Mouse (Mus musculus): ENCODE results near the gene Insyn1. TPM values are rescaled to one million over a fixed set of nuclear protein-coding genes. Genes with fewer than 3 reads are reported as not detected.

Gene Insyn1
- 40.5 TPM for polyA plus RNA-seq (2012; fragmentation: generic; extraction: Trizol)

DNA sequence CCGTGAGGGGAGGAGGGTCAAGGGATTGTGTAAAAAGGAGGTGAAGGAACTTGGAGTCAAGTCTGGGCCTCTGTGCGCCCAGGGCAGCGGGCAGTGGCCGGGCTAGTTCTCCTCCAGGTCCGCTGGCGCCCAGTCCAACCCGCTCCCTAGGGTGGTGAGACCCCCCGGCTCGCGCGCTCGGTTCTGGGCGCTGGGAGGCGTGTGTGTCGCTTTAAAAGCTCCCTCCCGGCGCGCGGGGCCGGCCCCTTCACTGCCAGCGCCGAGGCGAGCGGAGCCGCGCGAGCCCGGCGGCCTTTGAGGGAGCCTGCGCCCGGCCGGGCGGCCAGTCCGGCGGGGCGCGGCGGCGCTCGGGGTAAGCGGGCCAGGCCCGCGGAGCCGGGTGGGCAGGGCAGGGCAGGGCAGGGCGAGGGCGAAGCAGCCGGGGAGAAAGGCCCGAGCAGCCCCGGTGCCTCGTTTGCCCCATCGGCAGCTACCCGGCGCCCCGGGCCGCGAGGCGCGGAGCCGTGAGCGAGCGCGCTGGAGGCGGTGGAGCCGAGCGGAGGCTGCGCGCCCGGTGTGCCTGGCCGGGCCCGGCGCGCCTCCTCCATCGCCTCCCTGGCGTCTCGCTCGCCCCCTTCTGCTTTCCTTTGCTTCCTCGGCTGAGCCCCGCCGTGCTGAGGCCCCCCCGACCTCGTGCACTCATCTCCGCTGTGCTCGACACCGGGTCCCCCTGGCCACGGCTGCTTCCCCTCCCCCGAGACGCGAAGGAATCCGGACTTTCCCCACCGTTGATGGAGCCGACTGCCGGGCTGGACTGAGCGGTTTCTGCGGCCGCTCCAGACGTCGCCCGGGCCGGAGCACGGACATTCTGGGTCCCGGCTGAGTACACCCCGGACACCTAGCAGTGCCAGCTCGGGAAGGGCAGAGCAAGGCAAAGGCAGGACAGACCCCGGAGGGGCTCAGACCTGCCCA lies at the start of gene Insyn1:
Gene Insyn1 (plus strand): TSS at position 753 of the 951 bp plus-strand sequence.
- Histone ChIP-seq H3K4me3 (peak within 1 kb of the TSS; percentile 69), H3K79me2 (ENCODE audit: control insufficient read depth, insufficient read depth) (peaks cover 12% of the 10 kb centered on the region), H3K27me3 (ENCODE audit: control insufficient read depth, insufficient read depth, insufficient read length) (no peaks in the 10 kb centered on the region), H3K4me2 (ENCODE audit: low read depth) (peak within 1 kb of the TSS; percentile 86), H3K36me3 (ENCODE audit: control insufficient read depth, insufficient read depth) (peaks cover 6% of the 10 kb centered on the region), H3ac (ENCODE audit: control insufficient read depth, insufficient read length) (peak within 1 kb of the TSS; percentile 77)
- no peak for TF ChIP-seq SRF (IDR thresholded peaks at IDR 0.05; ENCODE audit: control insufficient read depth, insufficient read length, low read depth)
- TF ChIP-seq MAX (IDR thresholded peaks at IDR 0.05; ENCODE audit: low read depth), result no peak
- TF ChIP-seq POLR2AphosphoS2 (IDR thresholded peaks at IDR 0.05; ENCODE audit: insufficient read length, low read depth), result peak; percentile 25
- TF ChIP-seq POLR2A (IDR thresholded peaks at IDR 0.05; ENCODE audit: insufficient read length, low read depth), result peak; percentile 73
- TF ChIP-seq MYOD1 (IDR thresholded peaks at IDR 0.05; ENCODE audit: control insufficient read depth in 1 of 3, insufficient read length in 2 of 3, low read depth in 2 of 3), result peak in 1 of 3 experiments; percentile 1

DNA sequence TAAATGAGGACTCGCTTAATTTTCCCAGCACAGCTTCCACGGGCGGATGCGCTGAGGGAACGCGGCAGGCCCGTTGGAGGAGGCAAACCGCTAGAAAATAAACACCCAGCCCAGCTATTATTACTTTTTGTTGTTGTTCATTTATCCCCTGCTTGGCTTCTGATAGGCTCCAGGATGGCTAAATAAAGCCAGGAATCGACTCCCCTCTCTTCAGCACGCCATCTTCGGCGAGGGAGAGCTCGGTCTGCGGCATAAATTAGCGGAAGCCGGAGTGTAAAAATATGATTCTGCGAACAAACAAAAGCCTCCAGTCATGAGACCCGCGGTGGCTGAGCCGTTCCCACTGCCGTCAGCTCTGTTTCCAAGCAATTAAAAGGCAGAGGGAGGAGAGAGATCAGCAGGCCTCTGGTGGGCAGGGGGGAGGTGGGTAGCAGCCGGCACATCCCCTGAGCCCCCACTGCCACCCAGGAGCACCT lies 49.4 kb upstream of the Insyn1 start:
- TF ChIP-seq TCF3 (IDR thresholded peaks at IDR 0.05; ENCODE audit: insufficient read length, low read depth) (no peak), USF1 (IDR thresholded peaks at IDR 0.05; ENCODE audit: low read depth) (no peak), SRF (IDR thresholded peaks at IDR 0.05; ENCODE audit: control insufficient read depth, insufficient read length, low read depth) (no peak), REST (IDR thresholded peaks at IDR 0.05; ENCODE audit: insufficient read depth, insufficient read length) (no peak), POLR2A (IDR thresholded peaks at IDR 0.05; ENCODE audit: insufficient read length, low read depth) (no peak), MYOG (IDR thresholded peaks at IDR 0.05; ENCODE audit: control insufficient read depth in 1 of 3, insufficient read depth in 1 of 3, insufficient read length in 2 of 3, low read depth in 2 of 3) (no peak), E2F4 (IDR thresholded peaks at IDR 0.05; ENCODE audit: insufficient read depth) (no peak), POLR2AphosphoS2 (IDR thresholded peaks at IDR 0.05; ENCODE audit: insufficient read length, low read depth) (no peak), CEBPB (IDR thresholded peaks at IDR 0.05; ENCODE audit: insufficient read depth, poor library complexity, severe bottlenecking) (no peak), MAX (IDR thresholded peaks at IDR 0.05; ENCODE audit: low read depth) (no peak), MYOD1 (IDR thresholded peaks at IDR 0.05; ENCODE audit: control insufficient read depth in 1 of 3, insufficient read length in 2 of 3, low read depth in 2 of 3) (no peak), TCF12 (IDR thresholded peaks at IDR 0.05; ENCODE audit: insufficient read depth, poor library complexity, severe bottlenecking) (no peak)
- Histone ChIP-seq H3K79me2 (ENCODE audit: control insufficient read depth, insufficient read depth) (no peaks in the 10 kb centered on the region), H3ac (ENCODE audit: control insufficient read depth, insufficient read length) (no peak overlapping the region), H3K27me3 (ENCODE audit: control insufficient read depth, insufficient read depth, insufficient read length) (no peaks in the 10 kb centered on the region), H3K4me2 (ENCODE audit: low read depth) (no peak overlapping the region), H3K4me3 (no peak overlapping the region), H3K36me3 (ENCODE audit: control insufficient read depth, insufficient read depth) (no peaks in the 10 kb centered on the region)

DNA sequence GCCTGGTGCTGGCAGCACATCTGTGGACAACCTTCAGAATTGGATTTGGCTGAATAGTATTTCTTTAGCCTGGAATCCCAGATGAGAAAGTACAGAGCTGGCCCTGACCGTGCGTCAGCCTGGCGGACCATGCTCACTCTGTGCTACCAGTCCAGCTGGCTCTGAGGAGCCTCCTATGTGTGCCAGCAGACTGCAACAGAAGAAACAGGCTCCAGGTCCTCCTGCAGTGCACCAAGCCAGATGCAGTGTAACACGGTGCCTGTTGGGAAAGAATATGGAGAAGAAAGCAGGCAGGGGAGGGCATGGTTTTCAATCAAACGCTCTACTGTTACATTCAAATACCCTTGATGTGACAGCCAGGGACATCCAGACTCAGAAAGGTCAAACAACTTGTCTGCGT lies 48.3 kb upstream of the Insyn1 start:
- no peaks in the 10 kb centered on the region for H3K79me2 ChIP-seq (ENCODE audit: control insufficient read depth, insufficient read depth)
- H3ac ChIP-seq (ENCODE audit: control insufficient read depth, insufficient read length), result no peak overlapping the region
- no peak overlapping the region for H3K4me2 ChIP-seq (ENCODE audit: low read depth)
- H3K4me3 ChIP-seq, result no peak overlapping the region
- H3K36me3 ChIP-seq (ENCODE audit: control insufficient read depth, insufficient read depth), result no peaks in the 10 kb centered on the region
- TF ChIP-seq MYOD1 (IDR thresholded peaks at IDR 0.05; ENCODE audit: control insufficient read depth in 1 of 3, insufficient read length in 2 of 3, low read depth in 2 of 3) (no peak), POLR2AphosphoS2 (IDR thresholded peaks at IDR 0.05; ENCODE audit: insufficient read length, low read depth) (no peak)
- H3K27me3 ChIP-seq (ENCODE audit: control insufficient read depth, insufficient read depth, insufficient read length), result no peaks in the 10 kb centered on the region

DNA sequence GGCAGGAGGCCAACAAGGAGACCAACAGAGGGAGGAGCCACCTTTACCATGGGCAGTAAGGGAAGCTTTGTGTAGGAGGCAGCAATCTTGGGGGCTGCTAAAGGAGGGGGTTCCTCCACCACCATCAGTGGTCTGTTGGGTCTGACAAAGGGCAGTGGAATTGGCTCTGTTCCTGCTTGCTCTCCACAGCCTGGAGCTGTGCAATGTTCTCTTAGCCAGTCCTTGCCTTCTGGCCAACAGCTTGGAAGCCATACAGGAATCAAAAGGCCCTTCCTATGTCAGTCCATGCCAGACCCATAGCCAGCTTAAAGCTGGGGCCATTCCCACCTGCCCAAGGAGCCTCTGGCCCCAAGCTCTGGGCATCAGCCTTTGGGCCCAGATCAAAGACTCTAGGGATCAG lies 47.8 kb upstream of the Insyn1 start:
- Histone ChIP-seq H3K4me3 (no peak overlapping the region), H3K79me2 (ENCODE audit: control insufficient read depth, insufficient read depth) (no peaks in the 10 kb centered on the region), H3K27me3 (ENCODE audit: control insufficient read depth, insufficient read depth, insufficient read length) (no peaks in the 10 kb centered on the region), H3K36me3 (ENCODE audit: control insufficient read depth, insufficient read depth) (no peaks in the 10 kb centered on the region), H3K4me2 (ENCODE audit: low read depth) (no peak overlapping the region), H3ac (ENCODE audit: control insufficient read depth, insufficient read length) (no peak overlapping the region)
- TF ChIP-seq CEBPB (IDR thresholded peaks at IDR 0.05; ENCODE audit: insufficient read depth, poor library complexity, severe bottlenecking), result no peak
- no peak for TF ChIP-seq MYOG (IDR thresholded peaks at IDR 0.05; ENCODE audit: control insufficient read depth in 1 of 3, insufficient read depth in 1 of 3, insufficient read length in 2 of 3, low read depth in 2 of 3)
- no peak for TF ChIP-seq SRF (IDR thresholded peaks at IDR 0.05; ENCODE audit: control insufficient read depth, insufficient read length, low read depth)
- no peak for TF ChIP-seq MAX (IDR thresholded peaks at IDR 0.05; ENCODE audit: low read depth)
- TF ChIP-seq POLR2AphosphoS2 (IDR thresholded peaks at IDR 0.05; ENCODE audit: insufficient read length, low read depth), result no peak
- no peak for TF ChIP-seq USF1 (IDR thresholded peaks at IDR 0.05; ENCODE audit: low read depth)
- TF ChIP-seq MYOD1 (IDR thresholded peaks at IDR 0.05; ENCODE audit: control insufficient read depth in 1 of 3, insufficient read length in 2 of 3, low read depth in 2 of 3), result no peak
- TF ChIP-seq POLR2A (IDR thresholded peaks at IDR 0.05; ENCODE audit: insufficient read length, low read depth), result no peak
- no peak for TF ChIP-seq E2F4 (IDR thresholded peaks at IDR 0.05; ENCODE audit: insufficient read depth)
- no peak for TF ChIP-seq TCF12 (IDR thresholded peaks at IDR 0.05; ENCODE audit: insufficient read depth, poor library complexity, severe bottlenecking)

Data from myocyte (in vitro differentiated cells).